Mouse (Mus musculus) heart, adult 2 months (tissue): ENCODE measurements around the gene Ica1l. TPM values are rescaled to one million over a fixed set of nuclear protein-coding genes. Genes with fewer than 3 reads are reported as not detected.

ENCODE experiments used
- DNase-seq, 2 experiments: peaks; one replicate each; pipeline ENCODE4 v3.0.0; 2021
- H3K27ac ChIP-seq: fragments of 200-600 bp; 2 replicates; pipeline ENCODE4 v1.8.1; 2022
- H3K27me3 ChIP-seq: fragments of 200-500 bp; 2 replicates; pipeline ENCODE4 v1.6.1; 2012; ENCODE audit warnings: mild to moderate bottlenecking, low read length, inconsistent platforms, mixed read lengths; ENCODE audit not compliant: control insufficient read depth, insufficient read depth
- H3K36me3 ChIP-seq: fragments of 200-500 bp; 2 replicates; pipeline ENCODE4 v1.6.1; 2012; ENCODE audit warnings: low read length, inconsistent platforms; ENCODE audit not compliant: control insufficient read depth, insufficient read depth
- H3K4me1 ChIP-seq: fragments of 200-500 bp; 2 replicates; pipeline ENCODE4 v1.6.1; 2011; ENCODE audit warnings: low read length; ENCODE audit not compliant: control insufficient read depth, insufficient read depth
- H3K4me3 ChIP-seq: fragments of 200-600 bp; 2 replicates; pipeline ENCODE4 v1.8.1; 2022
- H3K79me2 ChIP-seq: fragments of 200-500 bp; replicated peaks from 2 replicates; pipeline ENCODE4 v1.6.1; 2012; ENCODE audit warnings: mild to moderate bottlenecking, inconsistent platforms, low read length, moderate library complexity, mixed read lengths; ENCODE audit not compliant: control insufficient read depth, insufficient read depth
- H3K9ac ChIP-seq: fragments of 200-500 bp; 2 replicates; pipeline ENCODE4 v1.6.1; 2012; ENCODE audit warnings: low read depth, mild to moderate bottlenecking, control low read depth, inconsistent platforms, low read length, mixed read lengths
- CTCF ChIP-seq: fragments of 200-600 bp; IDR thresholded peaks from 2 replicates; pipeline ENCODE4 v1.8.1; 2022; ENCODE audit warnings: antibody characterized with exemption, mild to moderate bottlenecking, moderate library complexity
- EP300 ChIP-seq: fragments of 200-500 bp; IDR thresholded peaks from 2 replicates; pipeline ENCODE4 v1.6.1; 2011; ENCODE audit warnings: low read depth, low read length, control low read depth; ENCODE audit not compliant: insufficient read depth
- POLR2A ChIP-seq: fragments of 200-500 bp; IDR thresholded peaks from 2 replicates; pipeline ENCODE4 v1.6.1; 2011; ENCODE audit warnings: mild to moderate bottlenecking, low read depth, low read length, control low read depth; ENCODE audit not compliant: insufficient read depth
- WGBS: fragments of 180-500 bp; shearing (Covaris S2); methylation state at CpG from one replicate; pipeline ENCODE4 v1.1.7; 2018; 5-methylcytosine and 5-hydroxymethylcytosine counted together
- intact Hi-C: fragments of 180-260 bp; cut with DNase I; formaldehyde crosslinking; loops from one replicate; pipeline ENCODE4 v1.15.1; 2025
- polyA plus RNA-seq: library from polyadenylated mRNA; depleted of rRNA; stranded (reverse); fragments of >200 nt; gene quantifications from 2 replicates; pipeline ENCODE4 v1.2.3, GENCODE M21; 2012; rRNA removed
- total RNA-seq, 2 experiments: library from RNA; stranded (reverse); gene quantifications; 2 replicates each; pipeline ENCODE4 v1.2.3; 2021

Gene Ica1l
- total and polyA plus RNA-seq, 3 experiments = 0.14 to 0.45 (median 0.31) TPM

- no peak overlapping the region for H3K9ac ChIP-seq
- DNase-seq = no peak
- WGBS = 85% methylated on average over 4 of the region's 4 CpGs
- no peak overlapping the region for H3K4me3 ChIP-seq
- H3K4me1 ChIP-seq = no peaks in the 10 kb centered on the region; the same call in 1 of the 2 replicates
- H3K27me3 ChIP-seq = no peaks in the 10 kb centered on the region
- H3K27ac ChIP-seq = no peak overlapping the region
- TF ChIP-seq EP300 = no peak
- no peak for TF ChIP-seq CTCF
- no peak for TF ChIP-seq POLR2A
- H3K79me2 ChIP-seq = peaks cover 1% of the 10 kb centered on the region; the same call in 1 of the 2 replicates
- H3K36me3 ChIP-seq = peaks cover 8% of the 10 kb centered on the region; the same call in 1 of the 2 replicates
- intact Hi-C loops = no loop called here
These were observed 95.5 kb downstream of the Ica1l start for GRCm38 (mm10) chr1:59947509-59947908.

GRCm38 (mm10) chr1:59945969-59946368 is 97.0 kb downstream of the Ica1l start:
- peaks cover 4% of the 10 kb centered on the region for H3K4me1 ChIP-seq
- H3K36me3 ChIP-seq = peaks cover 13% of the 10 kb centered on the region
- intact Hi-C loops = no loop called here
- no peak overlapping the region for H3K27ac ChIP-seq
- 65% methylated on average over 1 of the region's 1 CpGs for WGBS
- H3K4me3 ChIP-seq = no peak overlapping the region
- no peak for DNase-seq
- H3K79me2 ChIP-seq = peaks cover 1% of the 10 kb centered on the region; the same call in 1 of the 2 replicates
- no peak overlapping the region for H3K9ac ChIP-seq
- H3K27me3 ChIP-seq = no peaks in the 10 kb centered on the region
- TF ChIP-seq CTCF = no peak
- no peak for TF ChIP-seq EP300
- TF ChIP-seq POLR2A = no peak

- intact Hi-C loops = no loop called here
- WGBS = 45% methylated on average over 5 of the region's 5 CpGs
- H3K36me3 ChIP-seq = peaks cover 15% of the 10 kb centered on the region
- H3K4me3 ChIP-seq = no peak overlapping the region
- H3K27ac ChIP-seq = no peak overlapping the region
- peaks cover 4% of the 10 kb centered on the region for H3K4me1 ChIP-seq
- no peak overlapping the region for H3K9ac ChIP-seq
- no peak for TF ChIP-seq EP300
- no peak for TF ChIP-seq POLR2A
- TF ChIP-seq CTCF = no peak
- DNase-seq = no peak
- H3K79me2 ChIP-seq = peaks cover 1% of the 10 kb centered on the region; the same call in 1 of the 2 replicates
- H3K27me3 ChIP-seq = no peaks in the 10 kb centered on the region
These were observed 99.2 kb downstream of the Ica1l start for GRCm38 (mm10) chr1:59943825-59944224.

GRCm38 (mm10) chr1:59942057-59942790 is 100.8 kb downstream of the Ica1l start:
- Histone ChIP-seq H3K9ac (no peak overlapping the region), H3K36me3 (peaks cover 15% of the 10 kb centered on the region), H3K27ac (no peak overlapping the region), H3K79me2 (peaks cover under 1% of the 10 kb centered on the region; the same call in 1 of the 2 replicates), H3K4me1 (peaks cover 4% of the 10 kb centered on the region), H3K27me3 (no peaks in the 10 kb centered on the region), H3K4me3 (no peak overlapping the region)
- intact Hi-C loops = no loop called here
- 67% methylated on average over 6 of the region's 6 CpGs for WGBS
- DNase-seq = no peak
- TF ChIP-seq CTCF = no peak
- TF ChIP-seq POLR2A = no peak
- TF ChIP-seq EP300 = no peak

DNA sequence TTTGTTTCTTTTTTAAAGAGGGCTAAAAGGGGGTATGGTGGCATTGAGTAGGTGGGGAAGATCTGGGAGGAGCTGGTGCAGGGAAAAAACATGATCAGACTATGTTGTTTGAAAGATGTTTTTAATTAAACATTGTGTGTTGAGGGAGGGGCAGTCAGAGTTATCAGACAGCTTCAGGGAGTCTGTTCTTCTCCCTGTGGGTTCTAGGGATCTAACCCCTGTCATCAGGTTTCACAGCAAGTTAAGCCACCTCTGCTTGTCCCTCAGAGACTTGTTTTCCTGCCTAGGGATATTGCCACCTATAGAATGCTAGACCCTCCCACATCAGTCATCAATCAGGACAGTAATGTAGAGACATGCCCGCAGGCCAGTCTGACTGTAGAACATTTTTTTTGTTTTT is 101.9 kb downstream of the Ica1l start:
- no peak for DNase-seq
- intact Hi-C loops = no loop called here
- 100% methylated on average over 1 of the region's 1 CpGs for WGBS
- Histone ChIP-seq H3K27ac (no peak overlapping the region), H3K79me2 (no peaks in the 10 kb centered on the region; the same call in 1 of the 2 replicates), H3K27me3 (no peaks in the 10 kb centered on the region), H3K4me3 (no peak overlapping the region), H3K4me1 (peaks cover 4% of the 10 kb centered on the region), H3K9ac (no peak overlapping the region), H3K36me3 (peaks cover 15% of the 10 kb centered on the region)
- TF ChIP-seq EP300 = no peak
- TF ChIP-seq POLR2A = no peak
- no peak for TF ChIP-seq CTCF

DNA sequence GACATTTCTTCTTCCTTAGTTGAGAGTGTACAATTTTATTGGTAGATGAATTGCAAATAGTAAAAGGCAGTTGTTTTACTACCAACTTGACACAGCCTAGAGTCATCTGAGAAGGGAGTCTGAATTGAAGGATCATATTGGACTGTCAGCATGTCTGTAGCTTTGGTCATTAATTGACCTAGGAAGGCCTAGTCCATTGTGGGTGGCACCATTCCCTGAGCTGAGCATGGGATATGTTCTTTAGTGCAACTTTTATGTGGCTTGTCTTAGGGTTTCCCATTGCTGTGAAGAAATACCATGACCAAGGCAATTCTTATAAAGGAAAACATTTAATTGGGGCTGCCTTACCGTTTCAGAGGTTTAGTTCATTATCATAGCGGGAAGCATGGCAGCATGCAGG is 110.0 kb downstream of the Ica1l start:
- peaks cover 9% of the 10 kb centered on the region; the same call in 1 of the 2 replicates for H3K79me2 ChIP-seq
- peaks cover 6% of the 10 kb centered on the region for H3K4me1 ChIP-seq
- no peak overlapping the region for H3K27ac ChIP-seq
- DNase-seq = no peak
- peaks cover 4% of the 10 kb centered on the region for H3K36me3 ChIP-seq
- H3K27me3 ChIP-seq = no peaks in the 10 kb centered on the region
- no peak overlapping the region for H3K4me3 ChIP-seq
- TF ChIP-seq POLR2A (no peak), EP300 (no peak), CTCF (no peak)
- no peak overlapping the region for H3K9ac ChIP-seq
- intact Hi-C loops = no loop called here
- WGBS = 98% methylated on average over 2 of the region's 2 CpGs

Other genes starting within 250 kb of the Ica1l start
- gene Fam117b, start 130.2 kb downstream of the Ica1l start, total RNA-seq = 10 to 100 TPM; 10.6 to 24.6 TPM
- gene Fam117b, start 130.2 kb downstream of the Ica1l start, polyA plus RNA-seq = 5.2 and 6.1 TPM in 2 replicates
- 1 to 10 TPM; 6.8 to 7.3 TPM for gene Carf, start 55.1 kb upstream of the Ica1l start, total RNA-seq
- gene Carf, start 55.1 kb upstream of the Ica1l start, polyA plus RNA-seq = 1.8 and 5.4 TPM in 2 replicates
- gene Wdr12, start 55.5 kb upstream of the Ica1l start, total RNA-seq = 10 to 100 TPM; 11.9 to 13.9 TPM
- gene Wdr12, start 55.5 kb upstream of the Ica1l start, polyA plus RNA-seq = 5.8 and 8.1 TPM in 2 replicates
- 10 to 100 TPM; 42.8 to 49.1 TPM for gene Nbeal1, start 137.4 kb upstream of the Ica1l start, total RNA-seq
- 3.8 and 11.1 TPM in 2 replicates for gene Nbeal1, start 137.4 kb upstream of the Ica1l start, polyA plus RNA-seq